In genomic region chr3:108392299-108392698, GRCm38 (mm10) we compare ENCODE assay signal across 13 mouse cellular contexts. TPM values are rescaled to one million over a fixed set of nuclear protein-coding genes. Genes with fewer than 3 reads are reported as not detected.
DNase-seq lines count a peak whose midpoint lies in the region; ATAC-seq lines count a peak whose summit lies in the region.
"Had no signal": no experiment of that assay in that cellular context is flagged by ENCODE, and none has a peak within 500 bp of the region (broad histone marks: within the 10 kb centered on the region; RNA-seq: fewer than 3 reads in every experiment).

No protein-coding gene starts in this region.

- H3K36me3 ChIP-seq in hindbrain, embryonic 13.5 days, result peaks cover 64% of the 10 kb centered on the region
- H3K36me3 ChIP-seq in hindbrain, embryonic 16.5 days (ENCODE audit: control insufficient read depth, insufficient read depth, low read length), result peaks cover 29% of the 10 kb centered on the region
- no peaks in the 10 kb centered on the region for H3K36me3 ChIP-seq in embryonic facial prominence, embryonic 11.5 days (replicated peaks; ENCODE audit: control insufficient read depth, insufficient read depth, low read depth, low read length)
- no peaks in the 10 kb centered on the region; the same call in 1 of the 2 replicates for H3K36me3 ChIP-seq in intestine, embryonic 15.5 days
- peaks cover 9% of the 10 kb centered on the region for H3K36me3 ChIP-seq in limb, embryonic 10.5 days

- 0 out of 2 replicates have a peak overlapping the region, but pooled peaks have one; percentile 8 for H3K27ac ChIP-seq in hindbrain, embryonic 13.5 days
- H3K27ac ChIP-seq in hindbrain, embryonic 16.5 days (ENCODE audit: low read depth, low read length), result no peak overlapping the region
- H3K27ac ChIP-seq in embryonic facial prominence, embryonic 11.5 days (replicated peaks; ENCODE audit: low read depth, low read length), result 0 out of 2 replicates have a peak overlapping the region, but pooled peaks have one; percentile 8
- peak overlapping the region; percentile 17; the same call in 1 of the 2 replicates for H3K27ac ChIP-seq in intestine, embryonic 15.5 days
- peak overlapping the region; percentile 59 for H3K27ac ChIP-seq in limb, embryonic 10.5 days

- H3K9ac ChIP-seq in hindbrain, embryonic 13.5 days, result peak overlapping the region; percentile 39; the same call in 1 of the 2 replicates
- H3K9ac ChIP-seq in hindbrain, embryonic 16.5 days (ENCODE audit: low read depth, low read length), result no peak overlapping the region
- peak overlapping the region; percentile 13; the same call in 1 of the 2 replicates for H3K9ac ChIP-seq in embryonic facial prominence, embryonic 11.5 days (replicated peaks; ENCODE audit: low read length)
- H3K9ac ChIP-seq in intestine, embryonic 15.5 days, result 0 out of 2 replicates have a peak overlapping the region, but pooled peaks have one; percentile 13

- no peak overlapping the region for H3K4me2 ChIP-seq in hindbrain, embryonic 13.5 days
- no peak overlapping the region for H3K4me2 ChIP-seq in hindbrain, embryonic 16.5 days (ENCODE audit: low read length)
- H3K4me2 ChIP-seq in embryonic facial prominence, embryonic 11.5 days (ENCODE audit: low read depth, low read length), result no peak overlapping the region
- H3K4me2 ChIP-seq in intestine, embryonic 15.5 days (replicated peaks), result peak overlapping the region; percentile 34

- 23% methylated on average over 10 of the region's 10 CpGs for WGBS in hindbrain, embryonic 13.5 days
- 24% methylated on average over 10 of the region's 10 CpGs for WGBS in hindbrain, embryonic 16.5 days
- 7% methylated on average over 10 of the region's 10 CpGs for WGBS in embryonic facial prominence, embryonic 11.5 days
- WGBS in intestine, embryonic 15.5 days, result 16% methylated on average over 10 of the region's 10 CpGs
- 17% methylated on average over 10 of the region's 10 CpGs for WGBS in limb, embryonic 10.5 days

- H3K4me1 ChIP-seq in hindbrain, embryonic 13.5 days (replicated peaks), result peaks cover 19% of the 10 kb centered on the region
- peaks cover 2% of the 10 kb centered on the region; the same call in 1 of the 2 replicates for H3K4me1 ChIP-seq in hindbrain, embryonic 16.5 days (ENCODE audit: control insufficient read depth, insufficient read depth, low read depth, low read length)
- no peaks in the 10 kb centered on the region; the same call in 1 of the 2 replicates for H3K4me1 ChIP-seq in embryonic facial prominence, embryonic 11.5 days (ENCODE audit: control insufficient read depth, insufficient read depth, low read length)
- H3K4me1 ChIP-seq in intestine, embryonic 15.5 days (replicated peaks), result peaks cover 22% of the 10 kb centered on the region
- peaks cover 26% of the 10 kb centered on the region for H3K4me1 ChIP-seq in limb, embryonic 10.5 days

- no peak for ATAC-seq in hindbrain, embryonic 13.5 days (ENCODE audit: low FRiP score)
- ATAC-seq in hindbrain, embryonic 16.5 days, result no peak
- no peak for ATAC-seq in embryonic facial prominence, embryonic 11.5 days (replicated peaks; ENCODE audit: insufficient number of reproducible peaks, low FRiP score, low TSS enrichment, low read depth)
- ATAC-seq in intestine, embryonic 15.5 days, result peak; percentile 24
- ATAC-seq in megakaryocyte progenitor cell, adult 5-6 weeks (replicated peaks; ENCODE audit: poor library complexity), result no peak

- no peaks in the 10 kb centered on the region for H3K9me3 ChIP-seq in hindbrain, embryonic 13.5 days
- H3K9me3 ChIP-seq in hindbrain, embryonic 16.5 days (ENCODE audit: control insufficient read depth, low read length), result no peaks in the 10 kb centered on the region
- no peaks in the 10 kb centered on the region for H3K9me3 ChIP-seq in embryonic facial prominence, embryonic 11.5 days (replicated peaks; ENCODE audit: control insufficient read depth, low read length)
- H3K9me3 ChIP-seq in intestine, embryonic 15.5 days, result no peaks in the 10 kb centered on the region
- 0 out of 2 replicates have a peak, but pooled peaks cover 2% of the 10 kb centered on the region for H3K9me3 ChIP-seq in limb, embryonic 10.5 days (replicated peaks)

- H3K27me3 ChIP-seq in hindbrain, embryonic 13.5 days, result no peaks in the 10 kb centered on the region
- no peaks in the 10 kb centered on the region for H3K27me3 ChIP-seq in hindbrain, embryonic 16.5 days (replicated peaks; ENCODE audit: control insufficient read depth, insufficient read depth, low read length)
- no peaks in the 10 kb centered on the region for H3K27me3 ChIP-seq in embryonic facial prominence, embryonic 11.5 days (ENCODE audit: control insufficient read depth, insufficient read depth, low read length)
- no peaks in the 10 kb centered on the region for H3K27me3 ChIP-seq in intestine, embryonic 15.5 days (replicated peaks)
- H3K27me3 ChIP-seq in limb, embryonic 10.5 days (ENCODE audit: low read depth, poor library complexity, severe bottlenecking), result peaks cover 16% of the 10 kb centered on the region; the same call in 1 of the 2 replicates

- DNase-seq in embryonic facial prominence, embryonic 11.5 days (ENCODE audit: low spot score), result no peak
- no peak for DNase-seq in limb, embryonic 10.5 days (ENCODE audit: low spot score)
- no peak for DNase-seq in ovary, postnatal 10 days (ENCODE audit: low spot score)
- no peak for DNase-seq in adrenal gland, postnatal 4 days (ENCODE audit: low spot score in 2 of 2)
- DNase-seq: embryo, embryonic 11 days; gastrocnemius, postnatal 25 days; layer of hippocampus, adult 9-11 months; lung, adult 18-20 months; spleen, adult 18-20 months had no signal

- H3K4me3 ChIP-seq in hindbrain, embryonic 13.5 days, result no peak overlapping the region
- H3K4me3 ChIP-seq in hindbrain, embryonic 16.5 days (ENCODE audit: low read length), result no peak overlapping the region
- H3K4me3 ChIP-seq in embryonic facial prominence, embryonic 11.5 days (ENCODE audit: low read depth, low read length), result no peak overlapping the region
- no peak overlapping the region for H3K4me3 ChIP-seq in intestine, embryonic 15.5 days (replicated peaks)
- no peak overlapping the region for H3K4me3 ChIP-seq in limb, embryonic 10.5 days

RNA-seq across cellular contexts. Expression of gene Psrc1, which starts 8.7 kb away (rescaled TPM):
- 13.8 and 13.9 TPM in 2 replicates for polyA plus RNA-seq in hindbrain, embryonic 13.5 days (2015; fragmentation: Nextera tagmentation; extraction: Ambion mirVana)
- 10.8 and 11.1 TPM in 2 replicates for polyA plus RNA-seq in hindbrain, embryonic 16.5 days (2015; fragmentation: Nextera tagmentation; extraction: Ambion mirVana)
- 71.5 and 81.7 TPM in 2 replicates for polyA plus RNA-seq in embryonic facial prominence, embryonic 11.5 days (2014; fragmentation: Nextera tagmentation; extraction: Ambion mirVana)
- 28.8 and 30.3 TPM in 2 replicates for polyA plus RNA-seq in intestine, embryonic 15.5 days (2015; fragmentation: Nextera tagmentation; extraction: Ambion mirVana)
- polyA plus RNA-seq in limb, embryonic 10.5 days (2016; fragmentation: Nextera tagmentation; extraction: Ambion mirVana), result 96.6 and 100 TPM in 2 replicates
- 7.7 and 10.3 TPM in 2 replicates for total RNA-seq in megakaryocyte progenitor cell, adult 5-6 weeks (2015)
- 10.2 and 14.1 TPM in 2 replicates for total RNA-seq in megakaryocyte progenitor cell, adult 5-6 weeks (2017)
- 10 to 100 TPM; 13.0 to 15.2 TPM for total RNA-seq in adrenal gland, postnatal 4 days (2021)

RNA-seq across cellular contexts. Expression of gene Celsr2, which starts 23.1 kb away (rescaled TPM):
- 50.5 and 58.0 TPM in 2 replicates for polyA plus RNA-seq in hindbrain, embryonic 13.5 days (2015; fragmentation: Nextera tagmentation; extraction: Ambion mirVana)
- 34.5 and 34.7 TPM in 2 replicates for polyA plus RNA-seq in hindbrain, embryonic 16.5 days (2015; fragmentation: Nextera tagmentation; extraction: Ambion mirVana)
- 12.4 and 13.5 TPM in 2 replicates for polyA plus RNA-seq in embryonic facial prominence, embryonic 11.5 days (2014; fragmentation: Nextera tagmentation; extraction: Ambion mirVana)
- polyA plus RNA-seq in intestine, embryonic 15.5 days (2015; fragmentation: Nextera tagmentation; extraction: Ambion mirVana), result 3.2 and 6.1 TPM in 2 replicates
- 4.0 and 4.4 TPM in 2 replicates for polyA plus RNA-seq in limb, embryonic 10.5 days (2016; fragmentation: Nextera tagmentation; extraction: Ambion mirVana)
- total RNA-seq in megakaryocyte progenitor cell, adult 5-6 weeks (2015), result 1.1 and 1.6 TPM in 2 replicates
- total RNA-seq in megakaryocyte progenitor cell, adult 5-6 weeks (2017), result 0.20 and 0.42 TPM in 2 replicates
- total RNA-seq in adrenal gland, postnatal 4 days (2021), result 10 to 100 TPM; 15.3 to 25.8 TPM

RNA-seq across cellular contexts. Expression of gene Mybphl, which starts 27.6 kb away (rescaled TPM):
- polyA plus RNA-seq in hindbrain, embryonic 13.5 days (2015; fragmentation: Nextera tagmentation; extraction: Ambion mirVana), result 0.13 and 0.21 TPM in 2 replicates
- 0.11 TPM in 1 of 2 replicates, not detected in the other for polyA plus RNA-seq in hindbrain, embryonic 16.5 days (2015; fragmentation: Nextera tagmentation; extraction: Ambion mirVana)
- polyA plus RNA-seq in embryonic facial prominence, embryonic 11.5 days (2014; fragmentation: Nextera tagmentation; extraction: Ambion mirVana), result 0.32 TPM in 1 of 2 replicates, not detected in the other
- polyA plus RNA-seq in intestine, embryonic 15.5 days (2015; fragmentation: Nextera tagmentation; extraction: Ambion mirVana), result not detected in 2 replicates
- polyA plus RNA-seq in limb, embryonic 10.5 days (2016; fragmentation: Nextera tagmentation; extraction: Ambion mirVana), result 0.15 TPM in 1 of 2 replicates, not detected in the other
- total RNA-seq in megakaryocyte progenitor cell, adult 5-6 weeks (2015), result not detected in 2 replicates
- not detected in 2 replicates for total RNA-seq in megakaryocyte progenitor cell, adult 5-6 weeks (2017)
- total RNA-seq in adrenal gland, postnatal 4 days (2021), result not detected
- total RNA-seq: gastrocnemius, postnatal 25 days had no signal

RNA-seq across cellular contexts. Expression of gene Sars, which starts 52.7 kb away (rescaled TPM):
- 220 and 230 TPM in 2 replicates for polyA plus RNA-seq in hindbrain, embryonic 13.5 days (2015; fragmentation: Nextera tagmentation; extraction: Ambion mirVana)
- 216 and 224 TPM in 2 replicates for polyA plus RNA-seq in hindbrain, embryonic 16.5 days (2015; fragmentation: Nextera tagmentation; extraction: Ambion mirVana)
- polyA plus RNA-seq in embryonic facial prominence, embryonic 11.5 days (2014; fragmentation: Nextera tagmentation; extraction: Ambion mirVana), result 153 TPM in 2 replicates
- 145 and 150 TPM in 2 replicates for polyA plus RNA-seq in intestine, embryonic 15.5 days (2015; fragmentation: Nextera tagmentation; extraction: Ambion mirVana)
- polyA plus RNA-seq in limb, embryonic 10.5 days (2016; fragmentation: Nextera tagmentation; extraction: Ambion mirVana), result 117 and 125 TPM in 2 replicates
- total RNA-seq in megakaryocyte progenitor cell, adult 5-6 weeks (2015), result 19.0 and 26.5 TPM in 2 replicates
- total RNA-seq in megakaryocyte progenitor cell, adult 5-6 weeks (2017), result 249 and 357 TPM in 2 replicates
- 100 to 1,000 TPM; 163 to 171 TPM for total RNA-seq in adrenal gland, postnatal 4 days (2021)
